Mouse (Mus musculus) heart, embryonic 10.5 days (tissue): ENCODE data around the gene Cdc123. TPM values are rescaled to one million over a fixed set of nuclear protein-coding genes. Genes with fewer than 3 reads are reported as not detected.

Source experiments
- DNase-seq: peaks from one replicate; pipeline ENCODE4 v3.0.0-alpha.2; 2017; ENCODE audit warnings: low spot score
- H3K27ac ChIP-seq: fragments of 300-500 bp; sonication (generic); 2 replicates; pipeline ENCODE4 v1.5.1; 2016; ENCODE audit warnings: mild to moderate bottlenecking
- H3K27me3 ChIP-seq: fragments of 300-500 bp; sonication (generic); 2 replicates; pipeline ENCODE4 v1.6.1; 2016; ENCODE audit warnings: mild to moderate bottlenecking; ENCODE audit not compliant: poor library complexity, insufficient read depth, severe bottlenecking
- H3K36me3 ChIP-seq: fragments of 300-500 bp; sonication (generic); 2 replicates; pipeline ENCODE4 v1.6.1; 2016; ENCODE audit warnings: mild to moderate bottlenecking, moderate library complexity
- H3K4me1 ChIP-seq: fragments of 300-500 bp; sonication (generic); 2 replicates; pipeline ENCODE4 v1.6.1; 2016; ENCODE audit warnings: mild to moderate bottlenecking
- H3K4me3 ChIP-seq: fragments of 300-500 bp; sonication (generic); 2 replicates; pipeline ENCODE4 v1.5.1; 2016; ENCODE audit warnings: mild to moderate bottlenecking, moderate library complexity
- H3K9me3 ChIP-seq: fragments of 300-500 bp; sonication (generic); 2 replicates; pipeline ENCODE4 v1.6.1; 2016; ENCODE audit warnings: mild to moderate bottlenecking, moderate library complexity
- WGBS: fragments of 180-500 bp; shearing (Covaris S2); methylation state at CpG from one replicate; pipeline ENCODE4 v1.1.7; 2016; 5-methylcytosine and 5-hydroxymethylcytosine counted together
- polyA plus RNA-seq: library from polyadenylated mRNA; unstranded; fragments of >200 nt; fragmentation: Nextera tagmentation; extraction: Ambion mirVana; gene quantifications from 2 replicates; pipeline ENCODE4 v1.2.1, GENCODE M21; 2016

Cdc123 gene
- polyA plus RNA-seq, 1 experiment from 2014 or later: 304 TPM

DNA sequence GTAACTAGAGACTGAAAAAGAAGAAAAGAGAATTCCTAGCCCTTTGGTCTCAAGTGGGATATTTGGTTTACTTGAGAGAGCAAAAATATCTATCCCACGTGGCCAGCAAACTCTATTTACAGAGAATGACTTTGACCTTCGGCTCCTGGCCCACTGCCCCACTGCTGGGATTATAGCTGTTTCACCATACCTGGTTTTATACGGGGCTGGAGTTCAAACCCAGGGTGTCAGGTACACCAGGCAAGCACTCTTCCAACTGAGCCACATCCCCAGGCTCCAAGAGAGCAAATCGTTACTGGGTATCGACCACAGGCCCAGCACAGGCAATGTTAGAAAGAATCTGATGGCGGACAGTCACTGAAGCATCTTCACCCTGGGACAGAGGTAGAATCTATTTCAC lies 95.8 kb downstream of the Cdc123 start:
- no peaks in the 10 kb centered on the region for H3K36me3 ChIP-seq
- DNase-seq: no peak
- no peak overlapping the region for H3K4me3 ChIP-seq
- no peaks in the 10 kb centered on the region for H3K9me3 ChIP-seq
- no peaks in the 10 kb centered on the region for H3K27me3 ChIP-seq
- 80% methylated on average over 6 of the region's 6 CpGs for WGBS
- no peaks in the 10 kb centered on the region for H3K4me1 ChIP-seq
- H3K27ac ChIP-seq: no peak overlapping the region

DNA sequence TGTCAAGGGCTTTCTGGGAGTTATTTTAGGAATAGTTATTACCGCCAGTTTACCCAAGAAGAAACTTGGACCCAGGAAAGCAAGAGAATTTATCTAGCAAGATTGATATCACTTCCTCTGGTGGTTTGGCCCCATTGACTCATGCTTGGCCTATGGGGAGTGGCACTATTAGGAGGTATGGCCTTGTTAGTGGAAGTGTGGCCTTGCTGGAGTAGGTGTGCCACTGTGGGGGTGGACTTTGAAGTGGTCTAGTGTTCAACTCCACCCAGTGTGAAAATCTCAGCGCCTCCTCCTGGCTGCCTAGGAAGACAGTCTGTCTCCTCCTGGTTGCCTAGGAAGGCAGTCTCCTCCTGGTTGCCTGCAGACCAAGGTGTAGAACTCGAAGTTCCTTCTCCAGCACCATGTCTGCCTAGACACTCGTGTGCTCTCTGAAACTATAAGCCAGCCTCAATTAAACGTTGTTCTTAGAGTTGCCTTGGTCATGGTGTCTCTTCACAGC lies 97.4 kb downstream of the Cdc123 start:
- WGBS: 77% methylated on average over 5 of the region's 5 CpGs
- Histone ChIP-seq H3K4me3 (no peak overlapping the region), H3K27ac (no peak overlapping the region), H3K27me3 (no peaks in the 10 kb centered on the region), H3K4me1 (no peaks in the 10 kb centered on the region), H3K36me3 (no peaks in the 10 kb centered on the region), H3K9me3 (no peaks in the 10 kb centered on the region)
- no peak for DNase-seq

DNA sequence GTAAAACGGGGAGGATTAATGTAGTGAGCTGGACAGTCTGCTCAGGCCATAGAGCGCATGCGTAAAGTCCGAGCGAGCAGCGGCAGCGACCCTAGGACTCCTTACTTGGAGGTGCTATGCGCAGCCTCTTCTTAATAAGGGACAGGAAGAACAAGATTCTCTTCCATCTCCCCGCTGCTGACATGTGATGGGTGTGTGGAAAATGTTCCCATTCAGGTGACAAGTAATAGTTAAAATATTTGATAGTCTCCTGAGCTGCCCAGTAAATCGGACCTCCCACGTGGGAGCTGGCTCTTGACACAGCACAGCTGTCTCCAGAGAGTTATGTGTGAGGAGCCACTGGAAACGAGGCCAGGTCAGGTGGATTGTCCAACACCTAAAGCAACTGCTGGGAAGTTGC lies 98.4 kb downstream of the Cdc123 start:
- no peaks in the 10 kb centered on the region for H3K9me3 ChIP-seq
- no peak for DNase-seq
- no peak overlapping the region for H3K4me3 ChIP-seq
- no peaks in the 10 kb centered on the region for H3K36me3 ChIP-seq
- H3K27me3 ChIP-seq: no peaks in the 10 kb centered on the region
- no peak overlapping the region for H3K27ac ChIP-seq
- 76% methylated on average over 12 of the region's 12 CpGs for WGBS
- H3K4me1 ChIP-seq: no peaks in the 10 kb centered on the region

Other genes starting within 250 kb of the Cdc123 start
- 0.75 and 1.1 TPM in 2 replicates for gene Camk1d, start 130.6 kb downstream of the Cdc123 start, polyA plus RNA-seq
- gene Nudt5, start 145 bp downstream of the Cdc123 start, polyA plus RNA-seq: 92.1 and 98.3 TPM in 2 replicates
- gene Gm13199, start 17.8 kb upstream of the Cdc123 start, polyA plus RNA-seq: 1.1 and 1.4 TPM in 2 replicates
- 62.6 and 74.4 TPM in 2 replicates for gene Sec61a2, start 50.3 kb upstream of the Cdc123 start, polyA plus RNA-seq
- 3.4 and 4.2 TPM in 2 replicates for gene Dhtkd1, start 97.6 kb upstream of the Cdc123 start, polyA plus RNA-seq
- gene Upf2, start 106.3 kb upstream of the Cdc123 start, polyA plus RNA-seq: 6.0 and 8.2 TPM in 2 replicates